Mouse (Mus musculus): ENCODE results near the gene Agbl1. TPM values are rescaled to one million over a fixed set of nuclear protein-coding genes. Genes with fewer than 3 reads are reported as not detected.

Gene Agbl1
- total RNA-seq, 2 experiments from 2014 or later = 11.6 to 38.5 TPM

DNA sequence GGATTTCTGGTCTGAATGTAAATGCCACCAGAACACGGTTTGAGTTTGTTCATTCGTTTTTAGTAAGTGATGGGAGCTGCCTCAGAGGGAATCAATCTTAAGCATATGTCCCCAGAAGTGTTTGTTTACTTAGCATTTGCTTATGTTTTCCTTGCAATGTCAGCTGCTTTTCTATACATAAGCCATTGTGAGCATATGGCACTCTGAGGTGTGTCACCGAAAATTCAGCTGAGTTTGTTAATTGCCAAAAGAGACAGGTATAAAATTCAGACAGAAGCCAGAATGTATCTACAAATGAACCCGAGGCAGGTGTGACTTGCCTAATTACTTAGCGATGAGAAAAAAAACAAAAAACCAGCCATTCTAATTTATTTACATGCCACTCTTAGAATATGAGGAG is 257.8 kb downstream of the Agbl1 start:
- Histone ChIP-seq H3K27ac (no peak overlapping the region), H3K4me3 (no peak overlapping the region)
- TF ChIP-seq CTCF (IDR thresholded peaks at IDR 0.05) = no peak
- intact Hi-C loops (cut with DNase I) = no loop called here
- DNase-seq = no peak

DNA sequence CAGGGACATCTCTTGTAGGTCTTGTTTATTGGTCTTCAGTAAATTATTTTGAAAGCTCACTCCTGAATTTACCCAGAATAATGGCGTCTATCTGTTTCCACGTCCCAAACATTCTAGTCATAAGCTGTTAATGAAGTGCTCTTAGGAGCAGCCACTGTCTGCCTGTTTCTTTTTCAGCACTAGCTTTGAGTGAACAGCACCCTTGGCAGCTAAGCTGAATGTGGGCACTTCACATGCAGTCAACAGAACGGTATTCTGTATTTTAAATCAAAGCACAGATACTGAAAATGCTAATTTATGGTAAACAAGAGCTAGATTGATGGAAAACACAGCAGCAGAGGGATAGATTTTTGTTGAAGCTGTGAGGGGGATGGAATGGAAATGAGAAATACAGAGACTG is 294.6 kb downstream of the Agbl1 start:
- no peak for DNase-seq
- Histone ChIP-seq H3K27ac (no peak overlapping the region), H3K4me3 (no peak overlapping the region)
- intact Hi-C loops (cut with DNase I) = no loop called here
- TF ChIP-seq CTCF (IDR thresholded peaks at IDR 0.05) = no peak

DNA sequence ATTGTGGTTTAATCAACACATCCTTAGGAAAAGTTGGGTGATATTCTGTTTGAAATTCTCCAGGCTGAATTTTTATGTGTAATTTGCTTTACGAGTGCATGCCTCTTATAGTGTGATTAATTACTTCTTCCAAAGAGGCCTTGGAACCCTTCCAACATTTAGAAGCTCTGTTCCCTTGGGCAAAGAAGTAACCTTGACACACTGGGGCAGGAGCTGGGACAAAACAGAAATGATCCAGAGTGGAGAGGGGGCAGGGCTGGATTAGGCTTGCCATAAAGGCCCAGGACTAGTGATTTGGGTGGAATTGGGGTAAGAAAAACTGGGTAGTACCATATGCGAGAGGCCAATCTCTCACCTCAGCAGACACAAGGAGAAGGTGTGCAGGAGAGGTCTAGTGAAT is 316.8 kb downstream of the Agbl1 start:
- no peak overlapping the region for H3K4me3 ChIP-seq
- no peak overlapping the region for H3K27ac ChIP-seq
- intact Hi-C loops (cut with DNase I) = no loop called here
- no peak for TF ChIP-seq CTCF (IDR thresholded peaks at IDR 0.05)
- no peak for DNase-seq

DNA sequence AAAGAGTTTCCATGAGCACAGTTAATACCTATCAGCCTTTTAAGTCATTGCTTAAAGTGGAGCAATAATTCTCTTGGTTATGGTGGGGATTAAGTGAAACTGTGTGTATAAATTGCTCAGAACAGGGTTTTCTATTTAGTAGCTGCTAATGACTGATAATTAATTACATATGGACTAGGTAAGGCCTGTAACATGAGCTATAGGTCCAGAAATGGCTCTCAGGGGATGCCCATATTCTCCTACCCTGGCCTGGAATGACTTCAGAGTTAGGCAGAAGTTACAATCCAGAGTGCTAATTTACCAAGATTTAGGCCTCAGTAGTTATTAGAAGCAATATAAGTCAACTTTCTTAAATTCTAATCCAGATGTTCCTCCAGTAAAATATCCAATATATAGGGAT is 317.6 kb downstream of the Agbl1 start:
- intact Hi-C loops (cut with DNase I) = no loop called here
- no peak for DNase-seq
- TF ChIP-seq CTCF (IDR thresholded peaks at IDR 0.05) = no peak
- no peak overlapping the region for H3K4me3 ChIP-seq
- no peak overlapping the region for H3K27ac ChIP-seq

DNA sequence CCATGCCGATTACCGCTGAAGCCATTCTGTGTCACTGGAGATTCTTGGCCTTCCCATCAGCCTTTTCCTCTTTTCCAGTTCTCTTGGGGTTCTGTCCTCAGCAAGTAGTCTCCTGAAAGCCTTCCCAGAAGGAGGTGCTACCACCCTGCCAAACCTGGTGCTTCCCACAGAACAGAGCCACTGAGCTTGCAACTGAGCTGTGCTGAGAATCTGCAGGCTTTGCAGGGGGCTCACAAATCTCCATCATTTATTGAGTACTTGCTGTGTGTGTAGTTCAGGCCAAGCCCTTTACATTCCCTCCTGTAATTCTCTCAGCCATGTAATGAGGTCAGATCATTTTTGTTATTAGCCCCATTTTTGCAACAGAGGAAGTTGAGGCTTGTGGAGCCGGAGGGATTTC is 322.2 kb downstream of the Agbl1 start:
- DNase-seq = no peak
- no peak for TF ChIP-seq CTCF (IDR thresholded peaks at IDR 0.05)
- intact Hi-C loops (cut with DNase I) = no loop called here
- no peak overlapping the region for H3K27ac ChIP-seq
- H3K4me3 ChIP-seq = no peak overlapping the region

DNA sequence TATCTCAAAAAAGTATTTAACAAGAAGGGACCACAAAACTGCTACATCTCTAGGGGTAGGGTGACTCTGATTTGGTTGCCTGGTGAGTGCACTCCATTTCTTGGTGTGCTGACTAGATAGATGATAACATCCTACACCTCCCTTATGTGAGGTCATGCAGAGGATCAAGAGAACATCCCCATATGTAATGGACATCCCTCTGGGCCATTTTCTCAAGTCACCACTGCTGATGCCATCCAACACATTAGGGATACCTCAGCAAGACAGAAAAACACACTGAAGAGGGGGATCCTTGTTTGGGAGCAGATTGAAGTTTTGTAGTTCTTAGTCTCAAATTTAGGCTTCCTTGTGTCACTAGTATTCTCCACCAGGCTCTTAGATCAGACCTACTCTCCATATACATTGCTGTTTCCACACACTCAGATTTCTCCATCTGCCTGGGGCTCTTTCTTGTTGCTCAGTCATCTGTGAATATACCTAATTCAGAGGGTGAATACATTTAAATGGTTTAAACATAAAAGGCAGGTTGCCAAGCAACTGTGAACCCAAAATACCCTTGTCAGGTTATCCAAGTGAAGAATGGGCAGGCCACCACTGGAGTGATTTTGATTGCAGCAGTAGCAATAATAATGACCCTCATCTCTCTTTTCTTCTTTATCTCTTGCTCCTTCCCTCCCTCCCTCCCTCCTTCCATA is 331.0 kb downstream of the Agbl1 start:
- no peak for DNase-seq
- no peak overlapping the region for H3K4me3 ChIP-seq
- H3K27ac ChIP-seq = no peak overlapping the region
- intact Hi-C loops (cut with DNase I) = no loop called here
- no peak for TF ChIP-seq CTCF (IDR thresholded peaks at IDR 0.05)

DNA sequence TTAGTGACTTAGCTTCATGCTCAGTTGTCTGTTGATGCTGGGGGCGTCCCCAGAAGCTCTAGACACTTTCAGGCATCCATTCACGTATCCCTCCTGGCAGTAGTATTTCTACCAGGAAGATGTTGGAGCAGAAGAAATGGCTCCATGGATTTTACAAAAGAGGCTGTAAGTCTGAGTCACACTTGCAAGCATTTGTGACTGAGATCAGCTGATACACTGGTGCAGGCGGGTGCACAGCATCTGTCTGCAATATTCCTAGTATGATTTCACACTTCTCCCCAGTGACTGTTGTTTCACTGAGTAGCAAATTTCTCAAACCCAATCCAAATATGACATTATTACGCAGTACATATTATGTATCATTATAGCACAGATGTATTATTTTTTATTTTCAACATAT is 332.8 kb downstream of the Agbl1 start:
- intact Hi-C loops (cut with DNase I) = no loop called here

DNA sequence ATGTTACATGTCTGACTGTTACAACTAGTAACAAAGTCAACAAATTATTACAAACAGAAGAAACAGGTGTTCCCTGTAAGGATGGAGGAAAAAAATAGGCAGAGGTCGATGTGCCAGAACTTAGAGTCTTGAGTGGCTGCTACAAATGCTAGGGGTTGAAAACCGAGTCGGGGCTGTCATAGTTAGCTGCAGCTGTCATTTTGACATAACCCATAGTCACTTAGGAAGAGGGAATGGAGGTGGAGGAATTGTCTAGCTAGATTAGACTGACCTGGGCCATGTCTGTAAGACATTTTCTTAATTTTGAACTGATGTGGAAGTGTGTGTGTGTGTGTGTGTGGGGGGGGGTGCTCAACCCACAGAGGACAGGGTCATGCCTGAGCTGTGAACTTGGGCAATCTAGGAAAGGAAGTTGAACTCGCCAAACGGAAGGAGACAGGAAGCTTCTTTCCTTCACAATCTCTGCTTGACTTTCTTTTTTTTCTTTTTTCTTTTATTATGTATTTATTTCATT is 364.9 kb downstream of the Agbl1 start:
- H3K27ac ChIP-seq = no peak overlapping the region
- no peak overlapping the region for H3K4me3 ChIP-seq
- no peak for TF ChIP-seq CTCF (IDR thresholded peaks at IDR 0.05)
- DNase-seq = no peak
- intact Hi-C loops (cut with DNase I) = no loop called here

More for the DNA sequence above, 332.8 kb downstream of the Agbl1 start:
- DNase-seq = no peak
- no peak overlapping the region for H3K27ac ChIP-seq
- TF ChIP-seq CTCF (IDR thresholded peaks at IDR 0.05) = no peak
- no peak overlapping the region for H3K4me3 ChIP-seq

DNA sequence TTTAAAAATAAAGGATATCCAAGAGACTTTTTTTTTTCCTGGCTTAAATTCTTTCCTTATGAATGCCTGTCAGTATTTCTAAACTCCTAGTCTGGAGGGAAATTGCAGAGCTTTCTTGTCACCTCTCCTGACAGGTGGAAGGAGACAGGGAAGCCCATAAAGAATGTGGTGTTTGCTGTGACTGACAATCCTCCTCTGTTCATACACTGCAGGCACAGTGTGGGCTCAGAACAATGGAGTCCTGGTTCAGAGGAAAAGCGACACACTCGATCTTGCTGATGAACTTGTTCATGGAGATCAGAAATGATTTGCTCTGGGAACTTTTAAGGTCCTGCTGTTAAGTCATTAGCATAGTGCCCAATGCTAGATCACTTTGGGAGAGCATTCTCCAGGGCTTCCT is 368.1 kb downstream of the Agbl1 start:
- intact Hi-C loops (cut with DNase I) = no loop called here
- DNase-seq = no peak
- TF ChIP-seq CTCF (IDR thresholded peaks at IDR 0.05) = no peak
- H3K4me3 ChIP-seq = no peak overlapping the region
- H3K27ac ChIP-seq = no peak overlapping the region

DNA sequence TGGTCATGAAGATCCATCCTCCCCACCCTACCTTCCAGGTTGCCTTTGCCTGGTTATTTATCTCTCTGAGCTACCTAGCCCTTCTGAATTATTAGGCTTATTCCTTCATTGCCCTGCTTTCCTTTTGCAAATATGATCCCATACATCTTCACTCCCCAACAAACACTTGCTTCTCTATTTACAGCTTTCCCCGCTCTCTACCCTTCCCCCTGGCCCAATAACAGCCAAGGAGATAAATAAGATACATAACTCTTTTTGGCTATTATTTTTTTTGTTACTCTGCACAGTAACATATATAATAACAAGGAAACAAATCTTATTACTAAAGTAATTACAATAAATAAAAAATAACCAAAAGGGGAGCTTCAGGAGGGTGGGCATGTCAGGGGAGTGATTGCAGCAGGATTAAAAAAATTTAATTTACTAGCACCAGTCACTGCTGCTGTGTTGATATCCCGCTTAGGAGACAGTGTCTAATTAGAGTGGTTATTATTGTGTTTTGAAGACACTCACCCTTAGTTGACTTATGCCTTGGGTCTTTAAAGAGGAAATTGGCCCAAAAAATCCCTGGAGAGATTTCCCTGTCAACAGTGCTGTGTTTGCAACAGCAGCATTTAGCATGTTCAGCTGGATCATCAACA is 370.5 kb downstream of the Agbl1 start:
- no peak overlapping the region for H3K27ac ChIP-seq
- intact Hi-C loops (cut with DNase I) = no loop called here
- no peak for DNase-seq
- no peak for TF ChIP-seq CTCF (IDR thresholded peaks at IDR 0.05)
- no peak overlapping the region for H3K4me3 ChIP-seq

DNA sequence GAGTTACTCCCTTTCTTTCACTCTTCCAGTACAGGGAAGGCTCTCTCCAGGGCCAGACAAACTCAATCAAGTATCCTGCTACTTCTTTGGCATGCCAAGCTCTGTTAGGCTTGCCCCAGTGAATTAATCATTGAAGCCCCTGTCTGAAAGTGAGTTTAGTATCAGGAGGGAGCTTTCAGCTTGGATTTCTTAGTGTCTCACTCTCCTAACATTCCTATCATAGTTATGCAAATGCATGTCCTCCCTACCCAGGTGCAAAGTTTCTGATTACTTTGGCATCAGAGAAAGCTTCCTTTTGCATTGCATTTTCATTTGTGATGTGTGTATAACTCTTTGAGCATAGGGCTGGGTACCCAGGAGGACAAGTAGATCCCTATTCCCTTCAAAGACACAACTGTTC is 399.8 kb downstream of the Agbl1 start:
- no peak for TF ChIP-seq CTCF (IDR thresholded peaks at IDR 0.05)

DNA sequence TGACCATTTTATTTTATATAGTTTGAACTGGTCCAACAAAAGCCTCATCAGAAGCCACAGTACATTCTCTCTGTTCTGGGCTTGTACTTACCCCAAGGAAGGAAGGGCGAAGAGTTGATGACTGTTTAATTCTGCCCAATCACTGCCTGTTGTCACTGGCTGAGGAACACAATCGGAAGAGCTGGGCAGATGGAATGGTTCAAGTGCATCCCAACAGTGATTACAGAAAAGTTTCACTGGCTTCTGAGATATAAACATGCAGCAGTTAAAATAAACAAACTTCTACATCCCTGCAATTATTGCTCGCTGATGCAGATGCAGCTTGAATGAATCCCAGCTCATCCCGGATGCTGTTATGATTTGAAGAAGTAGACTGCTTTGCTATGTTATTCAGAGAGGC is 421.3 kb downstream of the Agbl1 start:
- DNase-seq = no peak
- no peak overlapping the region for H3K4me3 ChIP-seq
- intact Hi-C loops (cut with DNase I) = no loop called here
- TF ChIP-seq CTCF (IDR thresholded peaks at IDR 0.05) = no peak
- H3K27ac ChIP-seq = no peak overlapping the region

More for the DNA sequence above, 399.8 kb downstream of the Agbl1 start:
- Histone ChIP-seq H3K27ac (no peak overlapping the region), H3K4me3 (no peak overlapping the region)
- intact Hi-C loops (cut with DNase I) = no loop called here
- DNase-seq = no peak

DNA sequence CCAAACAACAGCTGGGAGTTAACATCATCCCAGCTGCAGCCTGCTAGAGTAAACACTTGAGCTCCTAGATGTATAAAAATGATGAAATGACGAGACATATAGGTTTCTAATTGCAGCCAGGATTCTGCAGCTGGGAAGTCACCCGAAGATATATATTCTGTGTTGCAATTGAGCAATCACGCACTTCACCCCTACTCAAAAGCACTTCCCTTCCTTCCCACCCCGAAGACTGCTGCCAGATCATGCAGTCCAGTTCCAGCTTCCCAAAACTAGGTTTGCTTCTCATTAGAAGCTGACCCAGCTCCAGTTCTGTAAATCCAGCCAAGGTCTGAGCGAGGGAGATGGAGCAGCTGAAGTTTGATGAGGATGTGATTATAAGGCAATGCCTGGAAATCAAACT is 431.4 kb downstream of the Agbl1 start:
- intact Hi-C loops (cut with DNase I) = no loop called here
- H3K4me3 ChIP-seq = no peak overlapping the region
- H3K27ac ChIP-seq = peak overlapping the region; percentile 35; the same call in 1 of the 2 replicates
- TF ChIP-seq CTCF (IDR thresholded peaks at IDR 0.05) = no peak
- peak; percentile 57 for DNase-seq

DNA sequence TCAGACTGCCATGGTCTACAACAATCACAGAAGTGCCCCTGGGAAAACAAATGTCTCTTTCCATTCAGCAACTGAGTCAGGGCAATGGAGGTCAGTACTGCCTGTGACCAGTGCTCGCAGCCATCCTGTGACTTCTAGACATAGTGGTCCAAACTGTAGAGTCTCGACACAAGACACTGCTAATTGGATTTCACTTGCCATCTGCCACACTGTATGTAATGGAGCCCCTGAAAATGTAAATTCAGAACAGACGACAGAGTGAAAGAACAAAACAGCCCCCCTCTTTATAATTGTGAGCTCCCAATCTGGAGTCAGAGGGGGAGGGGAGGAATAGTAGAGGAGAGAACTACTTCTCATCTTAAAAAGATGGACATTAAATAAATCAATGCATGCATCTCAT is 445.2 kb downstream of the Agbl1 start:
- DNase-seq = no peak
- intact Hi-C loops (cut with DNase I) = no loop called here
- TF ChIP-seq CTCF (IDR thresholded peaks at IDR 0.05) = no peak
- no peak overlapping the region for H3K27ac ChIP-seq
- H3K4me3 ChIP-seq = no peak overlapping the region
